Mouse (Mus musculus): ENCODE measurements around the gene Bik. TPM values are rescaled to one million over a fixed set of nuclear protein-coding genes. Genes with fewer than 3 reads are reported as not detected.

Gene Bik
- total and polyA plus RNA-seq, 3 experiments = 0.50 TPM; not detected in 2

DNA sequence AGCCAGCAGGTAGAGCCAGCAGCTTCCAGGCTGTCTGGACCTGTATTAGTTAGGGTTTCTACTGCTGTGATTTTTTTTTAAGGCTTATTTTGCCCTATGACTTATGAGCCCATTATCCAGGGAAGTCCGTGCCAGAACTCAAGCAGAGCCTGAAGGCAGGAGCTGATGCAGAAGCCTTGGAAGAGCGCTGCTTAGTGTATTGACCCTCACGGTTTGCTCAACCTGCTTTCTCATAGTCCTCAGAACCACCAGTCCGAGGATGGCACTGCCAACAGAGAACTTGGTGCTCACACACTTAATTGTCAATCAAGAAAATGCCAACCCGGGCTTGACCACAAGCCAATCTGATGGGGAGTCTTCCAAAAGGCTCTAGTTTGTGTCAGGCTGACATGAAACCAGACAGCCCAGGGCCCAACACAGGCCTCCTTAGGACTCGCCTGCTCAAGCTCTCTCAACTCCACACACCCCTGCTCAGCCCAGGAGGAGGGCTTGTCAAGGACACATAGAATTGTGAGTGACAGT, 5.7 kb upstream of the Bik start:
- Histone ChIP-seq H3K4me1 (ENCODE audit: control insufficient read depth in 1 of 2, insufficient read depth in 2 of 2) (no peaks in the 10 kb centered on the region), H3K9ac (ENCODE audit: insufficient read depth, low read depth) (no peak overlapping the region), H3K36me3 (replicated peaks in 1 of 2; ENCODE audit: control insufficient read depth in 1 of 2, insufficient read depth in 1 of 2, low read length in 1 of 2) (no peaks in the 10 kb centered on the region), H3K27me3 (replicated peaks) (peaks cover 57% of the 10 kb centered on the region), H3K27ac (ENCODE audit: insufficient read depth, low read depth) (no peak overlapping the region), H3K79me2 (replicated peaks; ENCODE audit: control insufficient read depth, extremely low read depth, insufficient read depth, poor library complexity, severe bottlenecking) (no peaks in the 10 kb centered on the region), H3K4me3 (replicated peaks in 1 of 3; ENCODE audit: low read depth in 2 of 3, low read length in 2 of 3, poor library complexity in 1 of 3) (no peak overlapping the region), H3K9me3 (replicated peaks; ENCODE audit: low read length) (peaks cover 16% of the 10 kb centered on the region), H3K4me2 (ENCODE audit: insufficient read depth, low read depth, poor library complexity, severe bottlenecking) (no peak overlapping the region)
- dilution Hi-C loops (cut with MboI; ENCODE audit: extremely low pct_ligation_motif_present, extremely low pct_unique_long_range_greater_than_20kb, low sequenced_read_pairs) (no loop called here), in situ Hi-C loops (cut with MboI; ENCODE audit: low pct_ligation_motif_present, low pct_unique_long_range_greater_than_20kb, low sequenced_read_pairs) (loop anchor here (25.0 kb wide), 1 partner anchor 309 kb away; no protein-coding TSS in a partner anchor)
- TF ChIP-seq SMC3 (IDR thresholded peaks at IDR 0.05; ENCODE audit: low read depth, low read length) (no peak), KAT2A (IDR thresholded peaks at IDR 0.05; ENCODE audit: insufficient replicate concordance, low read length) (no peak), E2F4 (IDR thresholded peaks at IDR 0.05; ENCODE audit: insufficient replicate concordance, low read depth, low read length) (no peak)
- no peak for DNase-seq (ENCODE audit: extremely low read depth)

DNA sequence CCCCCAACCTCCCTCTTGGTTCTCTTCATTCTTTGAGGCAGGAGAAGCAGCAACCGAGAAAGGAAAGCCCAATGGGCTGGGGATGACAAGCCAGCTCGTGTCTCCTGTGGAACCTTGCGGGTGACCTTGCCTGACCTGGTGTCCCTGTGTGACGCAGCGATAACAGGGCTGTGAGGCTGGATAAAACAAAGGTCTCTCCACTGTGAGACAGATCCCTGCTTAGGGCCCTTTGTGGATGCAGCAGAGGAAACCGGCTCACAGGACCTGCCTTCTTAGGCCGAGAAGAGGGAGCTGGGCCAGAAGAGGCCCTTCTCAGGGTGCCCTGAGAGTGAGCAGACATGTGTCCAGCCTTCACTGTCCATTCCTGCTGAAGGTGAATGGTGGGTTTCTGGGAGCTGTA, 3.5 kb upstream of the Bik start:
- DNase-seq (ENCODE audit: extremely low read depth) = no peak
- Histone ChIP-seq H3K4me2 (ENCODE audit: insufficient read depth, low read depth, poor library complexity, severe bottlenecking) (no peak overlapping the region), H3K9ac (ENCODE audit: insufficient read depth, low read depth) (no peak overlapping the region), H3K27me3 (replicated peaks) (peaks cover 72% of the 10 kb centered on the region), H3K79me2 (replicated peaks; ENCODE audit: control insufficient read depth, extremely low read depth, insufficient read depth, poor library complexity, severe bottlenecking) (no peaks in the 10 kb centered on the region), H3K36me3 (replicated peaks in 1 of 2; ENCODE audit: control insufficient read depth in 1 of 2, insufficient read depth in 1 of 2, low read length in 1 of 2) (no peaks in the 10 kb centered on the region), H3K4me1 (ENCODE audit: control insufficient read depth in 1 of 2, insufficient read depth in 2 of 2) (0 out of 4 replicates have a peak, but pooled peaks cover 0 to 3% of the 10 kb centered on the region in 2 experiments), H3K9me3 (replicated peaks; ENCODE audit: low read length) (peaks cover 8% of the 10 kb centered on the region), H3K4me3 (replicated peaks in 1 of 3; ENCODE audit: low read depth in 2 of 3, low read length in 2 of 3, poor library complexity in 1 of 3) (no peak overlapping the region), H3K27ac (ENCODE audit: insufficient read depth, low read depth) (no peak overlapping the region)
- TF ChIP-seq TBP (conservative IDR thresholded peaks at IDR 0.05; ENCODE audit: low read depth, low read length) (no peak), ZC3H11A (IDR thresholded peaks at IDR 0.05; ENCODE audit: low read depth, low read length) (no peak)
- dilution Hi-C loops (cut with MboI; ENCODE audit: extremely low pct_ligation_motif_present, extremely low pct_unique_long_range_greater_than_20kb, low sequenced_read_pairs) = no loop called here
- in situ Hi-C loops (cut with MboI; ENCODE audit: low pct_ligation_motif_present, low pct_unique_long_range_greater_than_20kb, low sequenced_read_pairs) = loop anchor here (25.0 kb wide), 1 partner anchor 311 kb away; no protein-coding TSS in a partner anchor

DNA sequence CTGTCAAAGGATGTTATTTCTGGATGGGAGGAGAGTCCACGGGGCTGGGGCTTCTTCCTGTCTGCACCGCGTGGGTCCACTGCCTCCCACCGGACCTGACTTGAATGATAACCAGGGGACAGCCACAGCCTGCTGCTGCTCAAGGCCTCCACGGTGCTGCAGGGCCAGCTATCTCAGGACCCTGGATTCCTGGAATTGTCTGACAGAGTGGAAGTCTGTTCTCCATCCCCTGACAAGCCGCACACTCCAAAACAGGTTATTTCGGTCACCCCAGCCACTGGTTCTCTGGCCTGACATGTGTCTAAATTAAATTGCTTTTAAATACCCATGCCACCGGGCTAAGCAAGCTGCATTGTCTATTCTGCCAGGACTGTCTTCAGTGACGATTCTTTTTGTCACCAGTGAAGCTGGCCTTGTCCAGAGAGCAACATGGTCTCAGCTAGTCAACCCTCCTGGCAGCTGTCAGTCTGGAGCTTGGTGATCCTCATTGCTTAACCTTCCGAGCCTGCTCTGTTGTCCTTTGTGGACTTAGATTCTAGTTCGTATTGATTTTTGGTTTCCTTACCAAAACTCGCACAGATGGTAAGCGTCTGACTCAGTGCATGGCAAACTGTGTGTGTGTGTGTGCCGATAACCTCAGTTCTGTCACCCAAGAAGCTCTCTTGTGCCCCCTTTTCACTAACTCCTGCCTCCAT, 2.9 kb upstream of the Bik start:
- Histone ChIP-seq H3K27ac (ENCODE audit: insufficient read depth, low read depth) (no peak overlapping the region), H3K27me3 (replicated peaks) (peaks cover 77% of the 10 kb centered on the region), H3K4me1 (ENCODE audit: control insufficient read depth in 1 of 2, insufficient read depth in 2 of 2) (0 out of 4 replicates have a peak, but pooled peaks cover 0 to 3% of the 10 kb centered on the region in 2 experiments), H3K9me3 (replicated peaks; ENCODE audit: low read length) (peaks cover 8% of the 10 kb centered on the region), H3K9ac (ENCODE audit: insufficient read depth, low read depth) (no peak overlapping the region), H3K4me3 (replicated peaks in 1 of 3; ENCODE audit: low read depth in 2 of 3, low read length in 2 of 3, poor library complexity in 1 of 3) (no peak overlapping the region), H3K4me2 (ENCODE audit: insufficient read depth, low read depth, poor library complexity, severe bottlenecking) (no peak overlapping the region), H3K79me2 (replicated peaks; ENCODE audit: control insufficient read depth, extremely low read depth, insufficient read depth, poor library complexity, severe bottlenecking) (no peaks in the 10 kb centered on the region), H3K36me3 (replicated peaks in 1 of 2; ENCODE audit: control insufficient read depth in 1 of 2, insufficient read depth in 1 of 2, low read length in 1 of 2) (no peaks in the 10 kb centered on the region)
- TF ChIP-seq POLR2AphosphoS2 (IDR thresholded peaks at IDR 0.05; ENCODE audit: low read depth, low read length) (no peak), TBP (conservative IDR thresholded peaks at IDR 0.05; ENCODE audit: low read depth, low read length) (no peak), MAZ (IDR thresholded peaks at IDR 0.05; ENCODE audit: low read depth, low read length) (no peak), ZKSCAN1 (IDR thresholded peaks at IDR 0.05; ENCODE audit: borderline replicate concordance, low read depth, low read length) (no peak), JUND (conservative IDR thresholded peaks at IDR 0.05; ENCODE audit: low read depth, low read length) (no peak), E2F4 (IDR thresholded peaks at IDR 0.05; ENCODE audit: insufficient replicate concordance, low read depth, low read length) (no peak), EP300 (IDR thresholded peaks at IDR 0.05; ENCODE audit: low read length) (no peak), MYC (IDR thresholded peaks at IDR 0.05; ENCODE audit: low read depth, low read length) (no peak), NELFE (IDR thresholded peaks at IDR 0.05; ENCODE audit: low read depth, low read length) (no peak), IRF4 (IDR thresholded peaks at IDR 0.05; ENCODE audit: low read depth, low read length) (no peak), ETS1 (conservative IDR thresholded peaks at IDR 0.05; ENCODE audit: low read depth, low read length) (no peak), MAFK (IDR thresholded peaks at IDR 0.05; ENCODE audit: insufficient replicate concordance, low read length) (no peak), ELF1 (IDR thresholded peaks at IDR 0.05; ENCODE audit: low read depth, low read length) (no peak)
- dilution Hi-C loops (cut with MboI; ENCODE audit: extremely low pct_ligation_motif_present, extremely low pct_unique_long_range_greater_than_20kb, low sequenced_read_pairs) (no loop called here), in situ Hi-C loops (cut with MboI; ENCODE audit: low pct_ligation_motif_present, low pct_unique_long_range_greater_than_20kb, low sequenced_read_pairs) (loop anchor here (25.0 kb wide), 1 partner anchor 311 kb away; no protein-coding TSS in a partner anchor)
- no peak for DNase-seq (ENCODE audit: extremely low read depth)

All from CH12.LX (cell line).